Mouse (Mus musculus) hindbrain, embryonic 11.5 days (tissue): ENCODE data around the gene Npr2. TPM values are rescaled to one million over a fixed set of nuclear protein-coding genes. Genes with fewer than 3 reads are reported as not detected.

Experiments used
- ATAC-seq: fragments of 200-750 bp; cut with Nextera tagmentation; 2 replicates; pipeline ENCODE4 v1.8.0; 2017; ENCODE audit warnings: mild to moderate bottlenecking, moderate TSS enrichment, moderate library complexity; ENCODE audit not compliant: low FRiP score
- DNase-seq: peaks from one replicate; pipeline ENCODE4 v3.0.0-alpha.2; 2015; ENCODE audit warnings: low spot score
- H3K27ac ChIP-seq: fragments of 300-500 bp; sonication (generic); 2 replicates; pipeline ENCODE4 v1.5.1; 2014; ENCODE audit warnings: mild to moderate bottlenecking, low read depth, low read length
- H3K27me3 ChIP-seq: fragments of 300-500 bp; sonication (generic); 2 replicates; pipeline ENCODE4 v1.6.1; 2014; ENCODE audit warnings: mild to moderate bottlenecking, low read length, moderate library complexity, mixed read lengths; ENCODE audit not compliant: control insufficient read depth, insufficient read depth
- H3K36me3 ChIP-seq: fragments of 300-500 bp; sonication (generic); 2 replicates; pipeline ENCODE4 v1.6.1; 2014; ENCODE audit warnings: mild to moderate bottlenecking, low read length, moderate library complexity, mixed read lengths; ENCODE audit not compliant: control insufficient read depth, insufficient read depth
- H3K4me1 ChIP-seq: fragments of 300-500 bp; sonication (generic); replicated peaks from 2 replicates; pipeline ENCODE4 v1.6.1; 2014; ENCODE audit warnings: low read length, mixed read lengths; ENCODE audit not compliant: control insufficient read depth, insufficient read depth
- H3K4me2 ChIP-seq: fragments of 300-500 bp; sonication (generic); replicated peaks from 2 replicates; pipeline ENCODE4 v1.6.1; 2014; ENCODE audit warnings: mild to moderate bottlenecking, low read depth, low read length
- H3K4me3 ChIP-seq: fragments of 300-500 bp; sonication (generic); 2 replicates; pipeline ENCODE4 v1.5.1; 2014; ENCODE audit warnings: low read depth, low read length
- H3K9ac ChIP-seq: fragments of 300-500 bp; sonication (generic); 2 replicates; pipeline ENCODE4 v1.6.1; 2014; ENCODE audit warnings: low read depth, low read length
- H3K9me3 ChIP-seq: fragments of 300-500 bp; sonication (generic); 2 replicates; pipeline ENCODE4 v1.6.1; 2016; ENCODE audit warnings: low read length; ENCODE audit not compliant: control insufficient read depth
- WGBS: fragments of 180-500 bp; shearing (Covaris S2); extraction: QIAGEN DNeasy Blood & Tissue Kit; methylation state at CpG from one replicate; pipeline ENCODE4 v1.1.7; 2014; 5-methylcytosine and 5-hydroxymethylcytosine counted together
- polyA plus RNA-seq: library from polyadenylated mRNA; unstranded; fragments of >200 nt; fragmentation: Nextera tagmentation; extraction: Ambion mirVana; gene quantifications from 2 replicates; pipeline ENCODE4 v1.2.1, GENCODE M21; 2014

Npr2 gene
- polyA plus RNA-seq, 1 experiment from 2014 or later, result 19.9 TPM

DNA sequence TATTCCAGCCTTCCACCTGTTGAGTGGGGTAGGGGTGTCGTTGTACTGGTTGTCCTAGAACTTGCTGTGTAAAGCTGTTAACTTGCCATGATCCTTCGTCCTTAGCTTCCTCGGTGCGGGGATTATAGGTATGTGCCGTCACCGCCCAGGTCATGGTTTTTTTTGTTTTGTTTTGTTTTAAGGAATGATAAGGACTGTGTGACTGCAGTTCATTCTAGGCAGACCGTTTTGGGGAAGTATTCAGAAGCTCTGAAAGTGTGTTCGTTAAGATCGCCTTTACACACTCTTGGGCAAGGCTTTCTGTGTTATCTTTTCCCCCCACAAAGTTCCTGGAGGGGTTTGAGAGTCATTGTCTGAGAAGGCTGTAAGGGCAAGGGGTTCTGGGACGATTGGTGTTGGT, 19.2 kb upstream of the Npr2 start:
- no peak overlapping the region for H3K27ac ChIP-seq
- no peak overlapping the region for H3K4me2 ChIP-seq
- no peaks in the 10 kb centered on the region for H3K9me3 ChIP-seq
- no peak for DNase-seq
- H3K27me3 ChIP-seq, result no peaks in the 10 kb centered on the region
- H3K4me1 ChIP-seq, result no peaks in the 10 kb centered on the region
- H3K36me3 ChIP-seq, result no peaks in the 10 kb centered on the region
- WGBS, result 80% methylated on average over 10 of the region's 10 CpGs
- no peak for ATAC-seq
- H3K9ac ChIP-seq, result no peak overlapping the region
- H3K4me3 ChIP-seq, result no peak overlapping the region

DNA sequence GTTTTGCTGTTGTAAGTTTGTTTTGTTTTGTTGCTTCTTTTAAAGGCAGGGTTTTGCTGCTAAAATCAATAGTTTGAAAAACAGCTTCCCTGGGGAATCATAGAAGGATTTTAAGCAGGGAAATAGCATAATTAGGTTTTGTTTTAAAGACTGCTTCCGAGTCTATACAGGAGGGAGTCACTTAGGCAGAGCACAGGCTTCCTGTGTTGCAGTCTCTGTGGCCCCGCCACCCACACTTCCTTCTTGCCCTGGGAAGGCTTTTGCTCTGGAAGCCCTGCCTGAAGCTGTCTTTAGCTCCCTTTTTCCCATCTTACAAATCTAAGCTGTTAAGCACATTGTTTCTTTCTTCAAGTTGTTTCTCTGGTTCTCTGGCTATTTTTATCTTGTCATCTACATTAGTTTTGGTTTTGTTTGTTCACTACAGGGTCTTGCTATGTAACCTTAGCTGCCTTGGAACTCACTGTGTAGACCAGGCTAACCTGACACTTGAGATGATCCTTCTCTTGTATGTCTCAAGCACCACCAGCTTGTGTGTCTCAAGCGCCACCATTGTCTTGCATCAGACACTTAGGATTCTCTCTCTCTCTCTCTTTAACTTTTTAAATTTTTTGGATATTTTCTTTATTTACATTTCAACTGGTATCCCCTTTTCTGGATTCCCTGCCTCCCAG, 18.5 kb upstream of the Npr2 start:
- Histone ChIP-seq H3K9me3 (no peaks in the 10 kb centered on the region), H3K27me3 (no peaks in the 10 kb centered on the region), H3K9ac (no peak overlapping the region), H3K4me3 (no peak overlapping the region), H3K4me2 (no peak overlapping the region), H3K4me1 (no peaks in the 10 kb centered on the region), H3K27ac (no peak overlapping the region), H3K36me3 (no peaks in the 10 kb centered on the region)
- DNase-seq (no peak), ATAC-seq (no peak)
- 69% methylated on average over 3 of the region's 3 CpGs for WGBS

DNA sequence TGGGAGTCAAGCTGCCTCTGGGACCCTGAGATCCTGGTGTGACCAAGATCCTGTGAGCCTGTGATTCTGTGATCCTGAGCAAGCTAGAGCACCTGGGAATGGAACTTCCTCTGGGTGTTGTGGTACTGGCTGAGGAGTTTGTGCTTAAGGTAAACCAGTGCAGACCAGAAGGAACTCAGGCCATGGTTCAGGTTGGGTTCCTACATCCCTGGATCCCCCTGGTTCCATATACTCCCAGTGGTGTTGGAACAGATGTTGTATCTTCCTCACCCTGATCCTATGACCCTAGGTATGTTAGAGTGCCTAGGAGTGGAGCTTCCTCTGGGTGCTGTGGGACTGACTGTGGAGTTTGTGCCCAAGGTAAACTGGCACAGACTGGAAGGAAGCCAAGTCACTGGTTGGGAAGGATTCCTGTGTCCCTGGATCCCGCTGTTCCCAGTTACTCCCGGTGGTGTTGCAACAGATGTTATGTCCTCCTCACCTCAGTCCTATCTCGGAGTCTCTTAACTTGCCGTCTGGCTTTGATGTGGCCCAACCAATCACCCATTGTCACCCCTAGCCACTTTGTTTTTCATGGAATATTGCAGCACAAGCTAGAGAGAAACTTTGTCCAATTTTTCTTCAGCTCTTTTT, 11.5 kb upstream of the Npr2 start:
- DNase-seq (no peak), ATAC-seq (no peak)
- Histone ChIP-seq H3K9ac (no peak overlapping the region), H3K4me3 (no peak overlapping the region), H3K27ac (no peak overlapping the region), H3K27me3 (no peaks in the 10 kb centered on the region), H3K36me3 (no peaks in the 10 kb centered on the region), H3K4me1 (no peaks in the 10 kb centered on the region), H3K9me3 (no peaks in the 10 kb centered on the region), H3K4me2 (no peak overlapping the region)
- WGBS, result 83% methylated on average over 4 of the region's 4 CpGs

DNA sequence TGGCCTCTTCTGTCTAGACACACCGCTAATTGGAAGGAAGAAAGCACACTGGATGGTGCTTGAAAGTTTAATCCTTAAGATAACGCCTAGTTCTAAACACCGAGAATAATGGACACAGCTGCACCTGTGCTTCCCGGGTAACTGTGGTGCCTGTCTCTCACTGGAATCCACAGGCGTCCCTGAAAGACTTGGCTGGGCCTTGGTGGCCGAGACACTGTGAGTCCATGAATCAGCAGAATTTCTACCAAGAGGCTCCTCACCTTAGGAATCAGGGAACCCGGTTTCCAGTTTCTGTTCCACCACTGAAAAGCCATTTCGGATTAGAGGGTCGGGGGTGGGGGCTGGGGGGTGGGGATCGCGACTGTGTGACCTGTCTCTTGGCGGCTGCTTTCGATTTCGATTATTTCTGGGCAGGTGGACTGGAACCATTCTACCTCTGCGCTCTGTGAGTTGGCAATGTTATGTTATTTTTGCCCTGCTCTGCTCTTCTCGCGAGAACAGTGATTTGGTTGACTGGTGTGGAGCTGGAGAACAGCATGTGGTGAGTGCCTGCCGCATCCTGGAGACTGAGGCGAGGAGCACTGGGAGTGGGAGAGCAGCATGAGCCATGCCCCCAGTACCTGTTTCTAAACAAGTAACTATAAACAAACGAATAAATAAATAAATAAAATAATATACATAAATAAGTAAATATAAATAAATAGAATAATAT, 2.5 kb upstream of the Npr2 start:
- Histone ChIP-seq H3K9me3 (no peaks in the 10 kb centered on the region; the same call in 1 of the 2 replicates), H3K36me3 (no peaks in the 10 kb centered on the region), H3K4me1 (peaks cover 14% of the 10 kb centered on the region), H3K9ac (no peak overlapping the region), H3K27me3 (peaks cover 4% of the 10 kb centered on the region; the same call in 1 of the 2 replicates), H3K4me3 (no peak overlapping the region), H3K4me2 (no peak overlapping the region), H3K27ac (no peak overlapping the region)
- WGBS, result 39% methylated on average over 20 of the region's 20 CpGs
- DNase-seq (peak; percentile 37), ATAC-seq (no peak)

DNA sequence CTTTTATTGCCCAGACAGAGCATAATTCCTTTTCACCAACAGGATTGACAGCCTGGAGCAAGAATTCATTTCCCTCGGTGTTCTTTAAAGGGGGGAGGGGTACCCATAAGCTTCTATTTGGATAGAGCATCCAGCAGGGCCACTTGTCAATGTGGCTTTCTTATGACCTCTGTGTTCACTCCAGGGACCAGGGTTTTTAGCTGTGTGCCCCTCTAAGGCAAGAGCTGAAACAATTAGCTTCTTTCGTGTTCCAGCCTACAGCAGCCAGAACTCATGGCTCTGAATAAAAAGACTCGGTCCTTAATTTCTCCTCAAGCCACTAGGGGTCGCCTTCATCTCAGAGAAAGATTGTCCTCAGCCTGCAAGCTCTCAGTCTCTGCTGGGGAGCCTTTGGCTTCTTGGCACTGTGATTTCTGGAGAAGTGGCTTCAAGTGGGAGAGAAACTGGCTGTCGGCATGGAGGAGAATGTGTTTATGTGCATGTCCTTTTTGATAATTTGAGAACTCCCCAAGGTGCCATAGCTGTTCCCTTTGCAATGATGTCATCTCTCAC, 1.6 kb upstream of the Npr2 start:
- Histone ChIP-seq H3K4me1 (peaks cover 14% of the 10 kb centered on the region), H3K27me3 (peaks cover 4% of the 10 kb centered on the region; the same call in 1 of the 2 replicates), H3K4me2 (no peak overlapping the region; the same call in 1 of the 2 replicates), H3K36me3 (no peaks in the 10 kb centered on the region), H3K27ac (peak overlapping the region; percentile 87), H3K9me3 (no peaks in the 10 kb centered on the region; the same call in 1 of the 2 replicates), H3K9ac (no peak overlapping the region), H3K4me3 (no peak overlapping the region)
- DNase-seq, result peak; percentile 89
- 6% methylated on average over 5 of the region's 5 CpGs for WGBS
- ATAC-seq, result peak; percentile 56

DNA sequence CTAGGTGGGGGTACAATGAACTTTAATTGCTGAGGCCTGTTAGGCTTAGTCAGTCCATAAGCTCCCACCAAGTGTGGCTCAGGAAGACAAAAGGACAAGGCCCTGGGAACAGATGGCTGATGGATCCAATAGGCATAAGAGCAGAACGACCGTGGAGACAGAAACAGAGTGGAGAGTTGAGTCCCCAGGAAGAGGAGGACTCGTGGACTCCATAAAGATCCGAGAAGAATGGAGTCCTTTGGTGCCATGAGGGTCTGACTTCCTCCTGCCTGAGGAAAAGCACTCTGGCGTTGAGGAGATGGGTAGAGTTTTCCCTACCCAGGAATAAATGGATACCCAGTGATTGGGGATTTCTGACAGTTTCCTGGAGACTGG, 1.1 kb upstream of the Npr2 start:
- Histone ChIP-seq H3K9me3 (no peaks in the 10 kb centered on the region), H3K27me3 (peaks cover 4% of the 10 kb centered on the region; the same call in 1 of the 2 replicates), H3K27ac (peak overlapping the region; percentile 87), H3K4me2 (peak overlapping the region; percentile 88), H3K36me3 (no peaks in the 10 kb centered on the region), H3K9ac (peak overlapping the region; percentile 93; the same call in 1 of the 2 replicates), H3K4me1 (peaks cover 14% of the 10 kb centered on the region), H3K4me3 (peak overlapping the region; percentile 55)
- peak; percentile 58 for DNase-seq
- 12% methylated on average over 5 of the region's 5 CpGs for WGBS
- ATAC-seq, result no peak; the same call in none of the 2 replicates

DNA sequence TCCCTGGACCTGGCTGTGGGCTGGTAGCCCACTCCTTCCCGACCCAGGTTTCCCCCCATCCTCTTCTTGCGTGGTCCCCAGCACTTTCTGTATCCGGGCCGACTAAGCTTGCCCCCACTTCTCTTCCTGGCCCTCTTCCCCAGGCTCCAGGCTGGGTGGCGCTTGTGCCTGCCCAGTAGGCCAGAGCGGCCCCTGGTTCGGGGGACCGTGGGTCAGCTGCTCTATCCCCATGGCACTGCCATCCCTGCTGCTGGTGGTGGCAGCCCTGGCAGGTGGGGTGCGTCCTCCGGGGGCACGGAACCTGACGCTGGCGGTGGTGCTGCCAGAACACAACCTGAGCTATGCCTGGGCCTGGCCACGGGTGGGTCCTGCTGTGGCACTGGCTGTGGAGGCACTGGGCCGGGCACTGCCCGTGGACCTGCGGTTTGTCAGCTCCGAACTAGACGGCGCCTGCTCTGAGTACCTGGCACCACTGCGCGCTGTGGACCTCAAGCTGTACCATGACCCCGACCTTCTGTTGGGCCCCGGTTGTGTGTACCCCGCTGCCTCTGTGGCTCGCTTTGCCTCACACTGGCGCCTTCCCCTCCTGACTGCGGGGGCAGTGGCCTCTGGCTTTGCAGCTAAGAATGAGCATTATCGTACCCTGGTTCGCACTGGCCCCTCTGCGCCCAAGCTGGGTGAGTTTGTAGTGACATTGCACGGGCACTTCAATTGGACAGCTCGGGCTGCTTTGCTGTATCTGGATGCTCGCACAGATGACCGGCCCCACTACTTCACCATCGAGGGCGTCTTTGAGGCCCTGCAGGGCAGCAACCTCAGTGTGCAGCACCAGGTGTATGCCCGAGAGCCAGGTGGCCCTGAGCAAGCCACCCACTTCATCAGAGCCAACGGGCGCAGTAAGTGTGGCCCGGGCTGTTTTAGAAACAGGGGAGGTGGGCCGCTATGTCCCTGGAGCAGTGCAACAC, 503 bp downstream of the Npr2 start:
- Histone ChIP-seq H3K27me3 (peaks cover 4% of the 10 kb centered on the region; the same call in 1 of the 2 replicates), H3K36me3 (no peaks in the 10 kb centered on the region), H3K27ac (peak overlapping the region; percentile 87), H3K9ac (peak overlapping the region; percentile 93), H3K9me3 (no peaks in the 10 kb centered on the region), H3K4me2 (peak overlapping the region; percentile 88), H3K4me3 (peak overlapping the region; percentile 55), H3K4me1 (peaks cover 14% of the 10 kb centered on the region)
- no peak for DNase-seq
- WGBS, result 42% methylated on average over 42 of the region's 42 CpGs
- ATAC-seq, result 0 out of 2 replicates have a peak, but pooled peaks have one; percentile 6

DNA sequence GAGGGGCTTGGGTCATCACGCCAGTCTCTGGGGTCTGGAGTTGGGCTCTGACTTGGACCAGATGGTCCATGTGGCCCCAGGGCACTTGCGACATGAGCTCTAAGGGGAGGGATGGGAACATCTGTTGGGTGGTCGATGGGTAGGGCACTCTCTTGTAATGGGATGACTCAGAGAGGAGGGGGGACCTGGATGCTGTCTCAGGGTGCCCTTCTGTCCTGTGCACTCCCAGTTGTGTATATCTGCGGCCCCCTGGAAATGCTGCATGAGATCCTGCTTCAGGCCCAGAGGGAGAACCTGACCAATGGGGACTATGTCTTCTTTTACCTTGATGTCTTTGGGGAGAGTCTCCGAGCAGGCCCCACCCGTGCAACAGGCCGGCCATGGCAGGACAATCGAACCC, 1.6 kb downstream of the Npr2 start:
- DNase-seq, result peak; percentile 43
- peaks cover 14% of the 10 kb centered on the region for H3K4me1 ChIP-seq
- 78% methylated on average over 8 of the region's 8 CpGs for WGBS
- peak overlapping the region; percentile 88 for H3K4me2 ChIP-seq
- peaks cover 4% of the 10 kb centered on the region; the same call in 1 of the 2 replicates for H3K27me3 ChIP-seq
- H3K4me3 ChIP-seq, result no peak overlapping the region
- H3K27ac ChIP-seq, result no peak overlapping the region
- ATAC-seq, result no peak
- no peak overlapping the region for H3K9ac ChIP-seq
- H3K9me3 ChIP-seq, result no peaks in the 10 kb centered on the region
- no peaks in the 10 kb centered on the region for H3K36me3 ChIP-seq
